Mouse (Mus musculus): Measurements from ENCODE around the gene Cib4.

- TF ChIP-seq POLR2A (IDR thresholded peaks at IDR 0.05; ENCODE audit: extremely low read depth, insufficient read depth, low read length) = no peak
- TF ChIP-seq CTCF (IDR thresholded peaks at IDR 0.05; ENCODE audit: extremely low read depth, insufficient read depth, low read length) = no peak
Observed at GRCm38 (mm10) chr5:30571820-30572219, 26.2 kb upstream of the Cib4 start.
